Mouse (Mus musculus) brain, embryonic 14.5 days (tissue): ENCODE results near the gene Acp6.

Experiments
- CTCF ChIP-seq: fragments of 200-500 bp; IDR thresholded peaks from 2 replicates; pipeline ENCODE4 v1.5.1; 2012; ENCODE audit warnings: inconsistent platforms, mild to moderate bottlenecking, moderate library complexity, borderline replicate concordance; ENCODE audit not compliant: insufficient read depth, insufficient read length; ENCODE audit errors: extremely low read depth
- POLR2A ChIP-seq: fragments of 200-500 bp; IDR thresholded peaks from 2 replicates; pipeline ENCODE4 v1.6.1; 2012; ENCODE audit warnings: mild to moderate bottlenecking, inconsistent platforms, borderline replicate concordance; ENCODE audit not compliant: poor library complexity, insufficient read depth, insufficient read length, severe bottlenecking; ENCODE audit errors: extremely low read depth

DNA sequence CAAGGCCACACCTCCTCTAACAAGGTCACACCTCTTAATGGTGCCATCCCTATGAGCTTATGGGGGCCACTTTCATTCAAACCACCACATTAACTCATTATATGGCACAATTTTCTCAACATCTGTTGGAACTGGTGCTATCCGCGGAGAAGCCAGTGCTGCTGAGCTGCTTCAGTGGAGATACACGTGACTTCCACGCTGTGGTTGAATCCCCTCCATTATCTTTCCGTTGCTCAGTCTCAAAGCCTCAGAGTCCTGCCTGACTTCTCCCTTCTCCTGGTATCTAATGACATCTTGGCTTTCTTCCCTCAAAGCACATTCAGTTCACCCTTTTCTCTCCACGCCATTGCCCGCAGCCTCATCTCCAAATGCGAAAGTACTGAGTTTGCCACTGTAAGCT lies 38.0 kb downstream of the Acp6 start:
- TF ChIP-seq CTCF (no peak), POLR2A (no peak)
